Mouse (Mus musculus) G1E (cell line): Measurements from ENCODE around the gene Usp49.

Experiments used
- CTCF ChIP-seq: IDR thresholded peaks from 2 replicates; pipeline ENCODE4 v1.5.1; 2012; ENCODE audit warnings: low read depth, low read length, inconsistent platforms, mixed read lengths
- GATA1 ChIP-seq: IDR thresholded peaks from 2 replicates; pipeline ENCODE4 v1.6.1; 2012; ENCODE audit warnings: borderline replicate concordance, low read length, inconsistent platforms, mixed read lengths
- TAL1 ChIP-seq: conservative IDR thresholded peaks from 2 replicates; pipeline ENCODE4 v1.6.1; 2012; ENCODE audit warnings: low read depth, low read length, inconsistent platforms, mixed read lengths

DNA sequence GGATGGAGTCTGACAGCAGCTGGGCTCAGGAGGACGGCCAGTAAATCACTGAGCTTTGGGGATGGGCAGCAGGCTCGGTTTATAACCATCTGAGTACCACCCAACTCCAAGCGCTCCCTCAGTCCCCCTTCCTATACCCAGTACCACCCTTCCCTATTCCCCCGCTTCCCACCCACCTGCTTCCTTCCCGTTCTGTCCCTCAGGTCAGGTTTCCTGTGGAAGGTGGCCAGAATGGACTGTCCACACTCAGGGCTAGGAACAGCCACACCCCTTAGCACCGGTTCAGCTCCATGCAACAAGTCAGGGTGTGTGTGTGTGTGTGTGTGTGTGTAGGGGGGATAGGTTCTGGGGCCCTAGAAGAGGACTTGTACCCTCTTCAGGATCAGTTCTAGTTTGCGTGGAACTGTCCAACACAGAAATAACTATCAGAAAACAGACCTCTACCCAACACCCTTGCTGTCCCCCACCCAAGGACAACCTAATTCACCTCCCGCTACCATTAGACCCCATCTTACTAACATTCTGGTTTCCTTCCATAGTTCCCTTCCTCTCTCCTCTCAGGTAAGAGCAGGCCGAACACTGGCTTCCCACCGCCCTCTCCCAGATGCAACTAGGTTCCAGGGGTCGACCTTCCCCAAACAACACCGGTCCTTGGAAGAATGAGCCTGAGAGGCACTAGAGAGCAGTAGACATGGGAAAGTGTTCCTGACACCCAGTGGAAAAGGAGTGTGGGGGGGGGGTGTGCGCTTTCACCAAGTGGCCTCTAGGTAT is 63.4 kb downstream of the Usp49 start:
- TF ChIP-seq CTCF (no peak), GATA1 (no peak), TAL1 (no peak)
